Mouse (Mus musculus): ENCODE results near the gene Tenm3. TPM values are rescaled to one million over a fixed set of nuclear protein-coding genes. Genes with fewer than 3 reads are reported as not detected.

The Tenm3 gene
- polyA plus RNA-seq, 1 experiment: 106 TPM

DNA sequence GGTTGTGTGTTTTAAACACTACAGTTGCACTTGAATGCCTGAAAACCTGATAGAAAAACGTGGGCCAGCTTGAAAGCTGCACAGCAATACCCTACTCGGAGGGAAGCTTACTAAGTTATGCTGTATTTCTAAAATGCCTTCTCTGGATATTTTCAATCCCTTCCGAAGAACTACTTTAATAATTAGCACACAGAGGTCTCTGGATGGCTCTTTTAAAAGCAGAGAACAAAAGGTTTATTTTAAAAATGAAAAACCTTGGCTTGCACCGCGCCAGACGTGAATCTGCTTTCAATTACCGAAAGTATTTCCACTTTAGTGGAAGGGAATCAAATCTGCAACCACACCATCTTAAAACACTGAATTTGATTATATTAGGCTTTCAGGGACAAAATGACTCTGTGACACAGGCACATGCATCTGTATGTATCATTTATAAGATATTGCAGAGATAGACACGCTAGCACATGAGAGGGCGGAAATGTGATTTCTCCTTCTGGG is 289.9 kb downstream of the Tenm3 start:
- Histone ChIP-seq H3K27ac (ENCODE audit: insufficient read depth, low read length) (peak overlapping the region; percentile 88), H3K4me3 (ENCODE audit: insufficient read depth, low read length) (peak overlapping the region; percentile 59), H3K4me1 (ENCODE audit: control insufficient read depth, insufficient read depth, low read length) (no peaks in the 10 kb centered on the region)
- TF ChIP-seq POLR2A (IDR thresholded peaks at IDR 0.05; ENCODE audit: low read depth, low read length) (no peak), CTCF (IDR thresholded peaks at IDR 0.05; ENCODE audit: borderline replicate concordance, insufficient read depth, low read length) (no peak)

DNA sequence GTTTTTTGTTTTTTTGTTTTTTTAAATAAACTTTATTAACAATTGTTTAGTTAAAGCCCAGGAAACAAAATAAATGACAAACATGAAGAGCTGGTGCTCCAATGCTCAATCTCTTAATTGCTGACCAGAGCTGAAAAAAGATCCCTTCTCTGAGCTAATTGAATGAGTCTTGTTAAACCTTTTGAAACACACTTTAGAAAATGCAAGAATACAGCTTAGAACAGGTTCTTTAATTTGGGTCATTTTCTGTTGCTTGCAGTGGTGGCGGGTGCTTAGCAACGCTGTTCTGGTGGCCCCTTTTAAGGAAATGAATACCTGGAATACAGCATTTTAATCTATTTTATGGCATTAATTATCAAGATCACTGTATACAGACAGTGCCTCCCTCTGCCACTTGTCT is 291.4 kb downstream of the Tenm3 start:
- Histone ChIP-seq H3K4me3 (ENCODE audit: insufficient read depth, low read length) (no peak overlapping the region), H3K27ac (ENCODE audit: insufficient read depth, low read length) (no peak overlapping the region), H3K4me1 (ENCODE audit: control insufficient read depth, insufficient read depth, low read length) (no peaks in the 10 kb centered on the region)
- no peak for TF ChIP-seq POLR2A (IDR thresholded peaks at IDR 0.05; ENCODE audit: low read depth, low read length)
- TF ChIP-seq CTCF (IDR thresholded peaks at IDR 0.05; ENCODE audit: borderline replicate concordance, insufficient read depth, low read length): no peak

DNA sequence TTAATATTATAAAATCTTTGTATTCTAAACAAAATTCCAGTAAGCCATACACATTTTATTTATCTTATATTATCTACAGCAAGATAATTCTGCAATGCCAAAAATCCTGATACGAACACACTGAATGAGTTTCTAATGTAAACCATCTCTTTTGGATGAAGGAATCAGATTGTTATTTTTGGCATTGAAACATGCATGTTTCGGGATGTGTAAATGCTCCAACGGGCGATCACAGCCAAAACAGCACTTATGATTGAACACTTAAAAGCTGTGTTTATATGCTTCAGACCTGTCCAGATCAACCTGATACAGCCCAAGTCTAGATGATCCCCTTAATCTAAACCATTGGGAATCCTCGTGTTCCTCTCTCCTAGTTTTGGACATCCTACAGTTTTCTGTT is 292.4 kb downstream of the Tenm3 start:
- H3K27ac ChIP-seq (ENCODE audit: insufficient read depth, low read length): peak overlapping the region; percentile 87
- TF ChIP-seq CTCF (IDR thresholded peaks at IDR 0.05; ENCODE audit: borderline replicate concordance, insufficient read depth, low read length) (no peak), POLR2A (IDR thresholded peaks at IDR 0.05; ENCODE audit: low read depth, low read length) (no peak)
- no peaks in the 10 kb centered on the region for H3K4me1 ChIP-seq (ENCODE audit: control insufficient read depth, insufficient read depth, low read length)
- no peak overlapping the region; the same call in 1 of the 2 replicates for H3K4me3 ChIP-seq (ENCODE audit: insufficient read depth, low read length)

DNA sequence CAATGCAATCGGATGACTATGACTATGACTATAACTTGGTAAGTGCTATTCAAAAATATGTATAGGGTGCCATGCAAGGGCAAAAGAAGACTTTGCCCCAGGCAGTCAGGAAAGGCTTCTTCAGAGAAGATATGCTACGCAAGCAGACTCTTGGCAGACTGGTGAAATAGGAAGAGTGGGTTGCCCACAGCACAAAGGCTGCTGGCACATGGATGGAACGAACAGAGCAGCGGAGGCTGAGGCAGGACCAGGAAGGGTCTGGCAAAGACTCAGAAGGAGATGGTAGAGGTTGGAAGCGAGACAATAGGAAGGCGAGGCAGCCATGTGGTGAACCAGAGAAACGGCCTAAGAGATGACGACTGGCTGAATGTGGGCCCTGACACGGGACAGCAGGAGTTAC is 294.8 kb downstream of the Tenm3 start:
- H3K27ac ChIP-seq (ENCODE audit: insufficient read depth, low read length): no peak overlapping the region
- no peak for TF ChIP-seq CTCF (IDR thresholded peaks at IDR 0.05; ENCODE audit: borderline replicate concordance, insufficient read depth, low read length)
- no peak for TF ChIP-seq POLR2A (IDR thresholded peaks at IDR 0.05; ENCODE audit: low read depth, low read length)
- no peak overlapping the region for H3K4me3 ChIP-seq (ENCODE audit: insufficient read depth, low read length)
- no peaks in the 10 kb centered on the region for H3K4me1 ChIP-seq (ENCODE audit: control insufficient read depth, insufficient read depth, low read length)

DNA sequence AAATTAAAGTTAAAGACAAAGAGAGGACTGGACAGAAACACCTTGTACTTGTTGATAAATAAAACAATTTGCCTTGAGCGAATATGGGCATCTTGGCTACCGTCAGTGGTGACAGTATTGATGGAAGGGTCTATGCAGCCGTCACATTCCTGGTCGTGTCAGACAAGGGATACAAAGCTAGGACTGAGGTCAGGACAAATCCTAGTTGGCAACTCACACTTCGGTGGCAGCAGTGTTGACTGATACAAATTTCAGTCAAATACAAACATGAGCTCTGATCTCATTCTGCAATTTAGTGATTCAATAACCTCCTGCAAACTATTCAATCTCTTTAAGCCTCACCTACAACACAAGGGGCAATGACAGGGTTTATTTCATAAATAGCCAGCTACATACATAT is 298.1 kb downstream of the Tenm3 start:
- no peak for TF ChIP-seq POLR2A (IDR thresholded peaks at IDR 0.05; ENCODE audit: low read depth, low read length)
- Histone ChIP-seq H3K4me3 (ENCODE audit: insufficient read depth, low read length) (no peak overlapping the region), H3K27ac (ENCODE audit: insufficient read depth, low read length) (no peak overlapping the region)

DNA sequence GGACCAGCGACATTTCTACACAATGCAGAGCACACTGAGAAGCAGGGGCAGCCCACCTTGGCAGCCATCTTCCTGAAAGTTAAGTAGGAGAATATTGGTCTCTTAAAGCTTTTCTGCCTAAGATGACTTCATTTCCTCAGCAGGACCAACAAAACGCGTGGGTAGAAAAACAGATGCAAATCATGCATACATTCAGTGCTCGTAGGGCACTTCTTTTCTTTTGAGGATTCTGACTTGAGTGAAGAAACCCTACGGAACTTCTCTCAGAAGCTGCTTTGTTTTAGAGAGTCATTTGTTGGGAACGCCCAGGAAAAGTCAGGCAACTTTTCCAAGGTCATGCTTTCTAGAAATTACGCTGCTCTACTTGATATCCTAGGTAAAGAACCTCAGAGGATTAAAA is 298.9 kb downstream of the Tenm3 start:
- TF ChIP-seq POLR2A (IDR thresholded peaks at IDR 0.05; ENCODE audit: low read depth, low read length): no peak
- no peak for TF ChIP-seq CTCF (IDR thresholded peaks at IDR 0.05; ENCODE audit: borderline replicate concordance, insufficient read depth, low read length)
- no peak overlapping the region for H3K27ac ChIP-seq (ENCODE audit: insufficient read depth, low read length)
- H3K4me1 ChIP-seq (ENCODE audit: control insufficient read depth, insufficient read depth, low read length): peaks cover 9% of the 10 kb centered on the region

More for the DNA sequence above, 298.1 kb downstream of the Tenm3 start:
- peaks cover 9% of the 10 kb centered on the region for H3K4me1 ChIP-seq (ENCODE audit: control insufficient read depth, insufficient read depth, low read length)

DNA sequence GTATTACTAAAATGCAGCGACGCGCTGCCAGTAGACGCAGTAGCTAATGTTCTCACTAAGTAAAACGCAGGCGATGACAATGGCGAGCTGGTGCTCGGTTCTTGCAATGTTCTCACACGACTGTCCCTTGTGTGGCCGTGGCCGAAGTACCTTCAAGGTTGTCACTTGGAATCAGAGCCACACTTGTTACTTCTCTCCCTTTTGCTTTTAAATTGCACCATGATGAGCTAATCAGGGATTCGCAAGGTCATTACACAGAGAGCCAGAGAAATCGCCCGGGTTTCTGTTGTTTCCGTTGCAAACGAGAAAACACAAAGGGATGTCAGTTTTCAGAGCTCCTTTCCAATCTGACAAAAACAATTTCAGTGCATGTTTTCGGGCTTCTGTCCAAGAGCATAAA is 301.6 kb downstream of the Tenm3 start:
- Histone ChIP-seq H3K27ac (ENCODE audit: insufficient read depth, low read length) (peak overlapping the region; percentile 69), H3K4me3 (ENCODE audit: insufficient read depth, low read length) (no peak overlapping the region), H3K4me1 (ENCODE audit: control insufficient read depth, insufficient read depth, low read length) (peaks cover 9% of the 10 kb centered on the region)
- TF ChIP-seq CTCF (IDR thresholded peaks at IDR 0.05; ENCODE audit: borderline replicate concordance, insufficient read depth, low read length) (no peak), POLR2A (IDR thresholded peaks at IDR 0.05; ENCODE audit: low read depth, low read length) (no peak)

More for the DNA sequence above, 298.9 kb downstream of the Tenm3 start:
- H3K4me3 ChIP-seq (ENCODE audit: insufficient read depth, low read length): no peak overlapping the region

DNA sequence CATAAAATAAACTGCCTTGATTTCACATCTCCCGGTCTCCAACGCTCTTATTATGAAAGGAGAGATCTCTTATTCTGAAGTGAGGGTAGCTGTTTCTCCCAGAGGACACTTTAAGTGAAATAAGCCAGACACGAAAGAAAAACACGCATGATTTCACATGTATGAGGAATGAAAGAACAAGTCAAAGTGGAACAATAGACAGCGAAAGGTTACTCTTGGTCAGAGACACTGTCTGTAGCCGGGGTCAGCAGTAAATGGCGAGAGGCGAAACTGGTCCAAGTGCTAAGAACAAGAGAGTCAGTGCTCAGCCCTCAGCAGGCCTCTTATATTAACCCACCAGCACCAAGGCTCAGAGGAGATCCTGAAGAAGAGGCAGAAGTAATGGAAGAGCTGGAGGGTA is 302.9 kb downstream of the Tenm3 start:
- H3K27ac ChIP-seq (ENCODE audit: insufficient read depth, low read length): no peak overlapping the region
- no peak overlapping the region for H3K4me3 ChIP-seq (ENCODE audit: insufficient read depth, low read length)
- peaks cover 9% of the 10 kb centered on the region for H3K4me1 ChIP-seq (ENCODE audit: control insufficient read depth, insufficient read depth, low read length)
- TF ChIP-seq CTCF (IDR thresholded peaks at IDR 0.05; ENCODE audit: borderline replicate concordance, insufficient read depth, low read length) (no peak), POLR2A (IDR thresholded peaks at IDR 0.05; ENCODE audit: low read depth, low read length) (no peak)

DNA sequence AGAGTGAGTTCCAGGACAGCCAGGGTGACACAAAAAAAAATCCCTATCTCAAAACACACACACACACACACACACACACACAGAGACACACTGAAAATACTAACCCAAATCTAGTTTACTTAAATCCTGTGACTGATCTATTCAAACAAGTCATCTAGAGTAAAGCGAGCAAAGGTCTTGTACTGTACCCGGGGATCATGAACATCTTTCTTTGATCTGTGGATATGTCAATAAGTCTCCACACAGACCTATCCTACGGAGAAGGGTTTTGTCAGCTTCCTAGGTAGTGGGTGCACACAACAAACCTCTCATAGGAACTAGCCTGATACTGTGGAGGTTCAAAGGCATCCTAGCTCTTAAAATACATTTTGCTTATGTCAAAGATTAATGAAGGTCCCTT is 307.9 kb downstream of the Tenm3 start:
- no peak overlapping the region for H3K4me3 ChIP-seq (ENCODE audit: insufficient read depth, low read length)

DNA sequence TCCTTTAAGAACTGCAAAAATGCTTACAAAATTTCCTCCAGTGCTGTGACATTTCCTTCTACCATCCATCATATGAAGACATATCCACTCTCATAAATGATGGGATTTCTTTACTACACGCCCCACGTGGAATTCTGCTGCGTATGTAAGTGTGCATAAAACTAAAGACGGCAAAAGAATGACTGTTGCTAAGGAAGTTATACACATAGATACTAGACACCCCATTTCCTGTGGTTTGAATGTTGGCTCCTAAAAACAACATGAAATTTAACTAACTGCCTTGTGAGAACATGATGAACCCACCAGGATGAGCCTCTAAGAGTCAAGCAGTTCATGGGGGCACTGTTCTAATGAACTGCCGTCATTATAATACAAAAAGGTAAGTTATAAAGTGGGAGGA is 312.0 kb downstream of the Tenm3 start:
- Histone ChIP-seq H3K4me1 (ENCODE audit: control insufficient read depth, insufficient read depth, low read length) (no peaks in the 10 kb centered on the region), H3K4me3 (ENCODE audit: insufficient read depth, low read length) (no peak overlapping the region)

More for the DNA sequence above, 307.9 kb downstream of the Tenm3 start:
- TF ChIP-seq POLR2A (IDR thresholded peaks at IDR 0.05; ENCODE audit: low read depth, low read length): no peak
- TF ChIP-seq CTCF (IDR thresholded peaks at IDR 0.05; ENCODE audit: borderline replicate concordance, insufficient read depth, low read length): no peak
- Histone ChIP-seq H3K4me1 (ENCODE audit: control insufficient read depth, insufficient read depth, low read length) (no peaks in the 10 kb centered on the region), H3K27ac (ENCODE audit: insufficient read depth, low read length) (no peak overlapping the region)

More for the DNA sequence above, 312.0 kb downstream of the Tenm3 start:
- no peak overlapping the region for H3K27ac ChIP-seq (ENCODE audit: insufficient read depth, low read length)
- no peak for TF ChIP-seq POLR2A (IDR thresholded peaks at IDR 0.05; ENCODE audit: low read depth, low read length)
- no peak for TF ChIP-seq CTCF (IDR thresholded peaks at IDR 0.05; ENCODE audit: borderline replicate concordance, insufficient read depth, low read length)
